Mouse (Mus musculus): ENCODE data around the gene Tfcp2. TPM values are rescaled to one million over a fixed set of nuclear protein-coding genes. Genes with fewer than 3 reads are reported as not detected.

The Tfcp2 gene
- total and polyA plus RNA-seq, 3 experiments = 20.4 to 21.5 TPM; not detected in 1

DNA sequence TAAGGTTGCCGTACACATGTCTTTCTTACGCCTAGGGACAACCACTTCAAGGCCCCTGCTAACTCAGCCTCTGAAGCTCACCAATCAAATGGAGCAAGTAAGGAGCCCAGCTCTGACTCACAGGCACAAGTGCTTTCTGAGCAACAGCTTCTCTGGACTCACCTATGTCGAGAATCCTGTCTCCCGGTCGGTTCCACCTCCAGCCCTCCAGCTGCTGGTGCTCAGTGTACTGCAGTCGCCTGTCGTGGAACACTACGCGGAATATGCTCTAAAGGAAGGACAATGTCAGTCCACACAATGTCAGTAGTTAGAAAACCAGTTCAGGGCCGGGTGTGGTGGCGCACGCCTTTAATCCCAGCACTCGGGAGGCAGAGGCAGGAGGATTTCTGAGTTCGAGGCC is 26.4 kb downstream of the Tfcp2 start:
- no peak for DNase-seq (ENCODE audit: low read depth, low spot score)
- no peak overlapping the region for H3K9ac ChIP-seq (ENCODE audit: control insufficient read depth, low read depth, low read length, poor library complexity, severe bottlenecking)
- no peak for TF ChIP-seq SMC3 (IDR thresholded peaks at IDR 0.05; ENCODE audit: low read depth, low read length)
- no peak for TF ChIP-seq MAZ (IDR thresholded peaks at IDR 0.05; ENCODE audit: low read depth, low read length)
- no peak for TF ChIP-seq ZMIZ1 (IDR thresholded peaks at IDR 0.05; ENCODE audit: low read depth, low read length)
- no peak for TF ChIP-seq USF1 (IDR thresholded peaks at IDR 0.05; ENCODE audit: low read depth, low read length)
- TF ChIP-seq ETS1 (IDR thresholded peaks at IDR 0.05; ENCODE audit: low read depth, low read length) = no peak
- TF ChIP-seq EP300 (IDR thresholded peaks at IDR 0.05; ENCODE audit: low read depth in 1 of 2, low read length in 2 of 2) = no peak
- TF ChIP-seq POLR2A (IDR thresholded peaks at IDR 0.05; ENCODE audit: control insufficient read depth in 1 of 2, insufficient read depth in 1 of 2, low read depth in 1 of 2, low read length in 2 of 2, poor library complexity in 1 of 2) = no peak
- no peak for TF ChIP-seq NELFE (IDR thresholded peaks at IDR 0.05; ENCODE audit: low read depth, low read length)
- TF ChIP-seq GABPA (IDR thresholded peaks at IDR 0.05; ENCODE audit: low read depth, low read length) = no peak
- H3K79me2 ChIP-seq (ENCODE audit: control insufficient read depth, insufficient read depth, low read length, poor library complexity) = no peaks in the 10 kb centered on the region
- H3K27ac ChIP-seq (ENCODE audit: control insufficient read depth, low read depth, low read length) = no peak overlapping the region
- H3K4me3 ChIP-seq (ENCODE audit: control insufficient read depth in 1 of 2, insufficient read depth in 1 of 2, low read depth in 2 of 2, low read length in 2 of 2) = no peak overlapping the region
- peaks cover 15 to 22% of the 10 kb centered on the region in 2 experiments for H3K4me1 ChIP-seq (ENCODE audit: control insufficient read depth in 1 of 2, insufficient read depth in 2 of 2, low read length in 2 of 2)
- H3K36me3 ChIP-seq (ENCODE audit: control insufficient read depth in 1 of 2, insufficient read depth in 2 of 2, low read length in 2 of 2) = peaks cover 6 to 22% of the 10 kb centered on the region in 2 experiments
- H3K27me3 ChIP-seq (ENCODE audit: control insufficient read depth in 1 of 2, insufficient read depth in 2 of 2, low read length in 2 of 2) = no peaks in the 10 kb centered on the region
- no peaks in the 10 kb centered on the region for H3K9me3 ChIP-seq (replicated peaks; ENCODE audit: insufficient read depth, low read length)

DNA sequence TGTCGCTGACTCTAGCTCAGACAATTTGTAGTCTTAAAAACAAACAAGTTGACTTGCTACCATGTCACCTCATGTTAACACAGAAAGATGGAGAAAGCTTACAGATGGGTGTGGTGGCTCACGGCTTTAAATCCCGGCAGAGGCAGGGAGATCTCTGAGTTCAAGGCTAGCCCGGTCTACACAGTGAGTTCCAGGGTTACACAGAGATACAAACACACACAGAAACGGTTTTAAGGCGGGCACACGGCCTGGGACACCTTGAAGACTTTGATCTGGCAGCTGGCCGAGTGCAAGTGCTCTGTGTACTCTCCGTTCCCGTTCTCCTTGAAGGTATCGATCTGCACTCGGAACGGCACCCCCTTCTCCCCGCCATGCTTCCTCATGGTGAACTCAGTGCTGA is 31.5 kb downstream of the Tfcp2 start:
- Histone ChIP-seq H3K36me3 (ENCODE audit: control insufficient read depth in 1 of 2, insufficient read depth in 2 of 2, low read length in 2 of 2) (peaks cover 0 to 23% of the 10 kb centered on the region in 2 experiments; a peak in 2 of 4 replicates), H3K9ac (ENCODE audit: control insufficient read depth, low read depth, low read length, poor library complexity, severe bottlenecking) (no peak overlapping the region)

DNA sequence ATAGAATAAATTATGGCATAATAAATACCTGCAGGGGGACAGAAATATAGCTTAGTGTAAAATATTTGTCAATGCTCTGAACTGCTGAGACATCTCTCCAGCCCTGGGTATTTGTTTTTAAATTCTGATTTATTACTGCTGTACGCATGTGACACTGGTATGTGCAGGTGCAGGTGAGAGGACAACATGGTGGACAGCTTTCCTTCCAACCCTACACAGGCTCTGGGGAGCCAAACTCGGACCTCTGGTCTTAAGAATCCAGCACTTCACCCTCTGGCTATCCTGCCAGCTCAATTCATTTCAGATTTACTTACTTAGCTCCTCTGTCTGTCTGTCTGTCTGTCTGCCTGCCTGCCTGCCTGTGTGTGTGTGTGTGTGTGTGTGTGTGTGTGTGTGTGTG is 36.7 kb downstream of the Tfcp2 start:
- Histone ChIP-seq H3K27me3 (ENCODE audit: control insufficient read depth in 1 of 2, insufficient read depth in 2 of 2, low read length in 2 of 2) (no peaks in the 10 kb centered on the region), H3K27ac (ENCODE audit: control insufficient read depth, low read depth, low read length) (no peak overlapping the region), H3K36me3 (ENCODE audit: control insufficient read depth in 1 of 2, insufficient read depth in 2 of 2, low read length in 2 of 2) (peaks cover 0 to 20% of the 10 kb centered on the region in 2 experiments; a peak in 2 of 4 replicates), H3K4me3 (ENCODE audit: control insufficient read depth in 1 of 2, insufficient read depth in 1 of 2, low read depth in 2 of 2, low read length in 2 of 2) (no peak overlapping the region), H3K9me3 (replicated peaks; ENCODE audit: insufficient read depth, low read length) (no peaks in the 10 kb centered on the region), H3K79me2 (ENCODE audit: control insufficient read depth, insufficient read depth, low read length, poor library complexity) (no peaks in the 10 kb centered on the region), H3K9ac (ENCODE audit: control insufficient read depth, low read depth, low read length, poor library complexity, severe bottlenecking) (no peak overlapping the region), H3K4me1 (ENCODE audit: control insufficient read depth in 1 of 2, insufficient read depth in 2 of 2, low read length in 2 of 2) (peaks cover 9 to 10% of the 10 kb centered on the region in 2 experiments)
- no peak for TF ChIP-seq HCFC1 (IDR thresholded peaks at IDR 0.05; ENCODE audit: low read depth, low read length)
- no peak for TF ChIP-seq TCF12 (IDR thresholded peaks at IDR 0.05; ENCODE audit: low read depth, low read length)
- TF ChIP-seq GABPA (IDR thresholded peaks at IDR 0.05; ENCODE audit: low read depth, low read length) = no peak
- TF ChIP-seq SIN3A (IDR thresholded peaks at IDR 0.05; ENCODE audit: low read length) = no peak
- no peak for TF ChIP-seq ZNF384 (IDR thresholded peaks at IDR 0.05; ENCODE audit: low read depth, low read length)
- TF ChIP-seq USF2 (IDR thresholded peaks at IDR 0.05; ENCODE audit: borderline replicate concordance in 1 of 2, insufficient read depth in 1 of 2, low read depth in 1 of 2, low read length in 2 of 2) = no peak
- TF ChIP-seq MYC (IDR thresholded peaks at IDR 0.05; ENCODE audit: low read depth, low read length) = no peak
- TF ChIP-seq NELFE (IDR thresholded peaks at IDR 0.05; ENCODE audit: low read depth, low read length) = no peak
- TF ChIP-seq MEF2A (IDR thresholded peaks at IDR 0.05; ENCODE audit: extremely low read depth, insufficient replicate concordance, low read depth, low read length, poor library complexity, severe bottlenecking) = no peak
- no peak for TF ChIP-seq ZKSCAN1 (IDR thresholded peaks at IDR 0.05; ENCODE audit: low read depth, low read length)
- TF ChIP-seq EP300 (IDR thresholded peaks at IDR 0.05; ENCODE audit: low read depth in 1 of 2, low read length in 2 of 2) = no peak
- no peak for TF ChIP-seq CHD2 (IDR thresholded peaks at IDR 0.05; ENCODE audit: low read length)
- no peak for TF ChIP-seq POLR2AphosphoS5 (IDR thresholded peaks at IDR 0.05; ENCODE audit: borderline replicate concordance, low read depth, low read length)
- TF ChIP-seq ZMIZ1 (IDR thresholded peaks at IDR 0.05; ENCODE audit: low read depth, low read length) = no peak
- TF ChIP-seq SMC3 (IDR thresholded peaks at IDR 0.05; ENCODE audit: low read depth, low read length) = no peak
- TF ChIP-seq TAL1 (IDR thresholded peaks at IDR 0.05; ENCODE audit: low read length) = no peak
- TF ChIP-seq POLR2A (IDR thresholded peaks at IDR 0.05; ENCODE audit: control insufficient read depth in 1 of 2, insufficient read depth in 1 of 2, low read depth in 1 of 2, low read length in 2 of 2, poor library complexity in 1 of 2) = no peak
- DNase-seq (ENCODE audit: low read depth, low spot score) = no peak

More for the DNA sequence above, 31.5 kb downstream of the Tfcp2 start:
- Histone ChIP-seq H3K9me3 (replicated peaks; ENCODE audit: insufficient read depth, low read length) (no peaks in the 10 kb centered on the region), H3K4me3 (ENCODE audit: control insufficient read depth in 1 of 2, insufficient read depth in 1 of 2, low read depth in 2 of 2, low read length in 2 of 2) (no peak overlapping the region), H3K4me1 (ENCODE audit: control insufficient read depth in 1 of 2, insufficient read depth in 2 of 2, low read length in 2 of 2) (0 out of 4 replicates have a peak, but pooled peaks cover 0 to 2% of the 10 kb centered on the region in 2 experiments), H3K27me3 (ENCODE audit: control insufficient read depth in 1 of 2, insufficient read depth in 2 of 2, low read length in 2 of 2) (no peaks in the 10 kb centered on the region), H3K27ac (ENCODE audit: control insufficient read depth, low read depth, low read length) (no peak overlapping the region), H3K79me2 (ENCODE audit: control insufficient read depth, insufficient read depth, low read length, poor library complexity) (no peaks in the 10 kb centered on the region)
- DNase-seq (ENCODE audit: low read depth, low spot score) = no peak
- TF ChIP-seq RCOR1 (IDR thresholded peaks at IDR 0.05; ENCODE audit: low read depth, low read length) = no peak
- no peak for TF ChIP-seq BHLHE40 (IDR thresholded peaks at IDR 0.05; ENCODE audit: borderline replicate concordance, low read depth, low read length)
- TF ChIP-seq EP300 (IDR thresholded peaks at IDR 0.05; ENCODE audit: low read depth in 1 of 2, low read length in 2 of 2) = no peak
- no peak for TF ChIP-seq CHD2 (IDR thresholded peaks at IDR 0.05; ENCODE audit: low read length)
- TF ChIP-seq GABPA (IDR thresholded peaks at IDR 0.05; ENCODE audit: low read depth, low read length) = no peak
- TF ChIP-seq UBTF (IDR thresholded peaks at IDR 0.05; ENCODE audit: borderline replicate concordance, insufficient read depth, low read depth, low read length) = no peak
- no peak for TF ChIP-seq ZC3H11A (IDR thresholded peaks at IDR 0.05; ENCODE audit: low read depth, low read length)
- no peak for TF ChIP-seq ZNF384 (IDR thresholded peaks at IDR 0.05; ENCODE audit: low read depth, low read length)
